Mouse (Mus musculus) intestine, postnatal 0 days (tissue): Measurements from ENCODE around the gene Olfr1513. TPM values are rescaled to one million over a fixed set of nuclear protein-coding genes. Genes with fewer than 3 reads are reported as not detected.
A peak's percentile ranks its signal among the peaks of the same experiment; 100 is the strongest.

Experiments
- ATAC-seq: fragments of 200-750 bp; cut with Nextera tagmentation; 2 replicates; pipeline ENCODE4 v1.8.0; 2017; ENCODE audit warnings: mild to moderate bottlenecking, moderate TSS enrichment, moderate library complexity
- H3K27ac ChIP-seq: fragments of 300-500 bp; sonication (generic); 2 replicates; pipeline ENCODE4 v1.5.1; 2014; ENCODE audit warnings: mild to moderate bottlenecking, low read depth, low read length, moderate library complexity
- H3K27me3 ChIP-seq: fragments of 300-500 bp; sonication (generic); replicated peaks from 2 replicates; pipeline ENCODE4 v1.6.1; 2014; ENCODE audit warnings: low read length, mixed read lengths; ENCODE audit not compliant: control insufficient read depth, insufficient read depth
- H3K36me3 ChIP-seq: fragments of 300-500 bp; sonication (generic); 2 replicates; pipeline ENCODE4 v1.6.1; 2014; ENCODE audit warnings: mild to moderate bottlenecking, moderate library complexity; ENCODE audit not compliant: control insufficient read depth, insufficient read depth
- H3K4me1 ChIP-seq: fragments of 300-500 bp; sonication (generic); replicated peaks from 2 replicates; pipeline ENCODE4 v1.6.1; 2014; ENCODE audit warnings: antibody characterized with exemption, low read length, mixed read lengths; ENCODE audit not compliant: control insufficient read depth, insufficient read depth
- H3K4me2 ChIP-seq: fragments of 300-500 bp; sonication (generic); replicated peaks from 2 replicates; pipeline ENCODE4 v1.6.1; 2014; ENCODE audit warnings: low read depth, mild to moderate bottlenecking, moderate library complexity
- H3K4me3 ChIP-seq: fragments of 300-500 bp; sonication (generic); 2 replicates; pipeline ENCODE4 v1.5.1; 2014; ENCODE audit warnings: low read depth, low read length
- H3K9ac ChIP-seq: fragments of 300-500 bp; sonication (generic); 2 replicates; pipeline ENCODE4 v1.6.1; 2014; ENCODE audit warnings: mild to moderate bottlenecking, low read depth, low read length
- H3K9me3 ChIP-seq: fragments of 300-500 bp; sonication (generic); 2 replicates; pipeline ENCODE4 v1.6.1; 2016; ENCODE audit warnings: mixed run types; ENCODE audit not compliant: control insufficient read depth
- CTCF ChIP-seq: sonication (generic); IDR thresholded peaks from 2 replicates; pipeline ENCODE4 v1.5.1; 2016; ENCODE audit warnings: low read depth, mild to moderate bottlenecking, control low read depth, antibody characterized with exemption, moderate library complexity
- WGBS: fragments of 180-500 bp; shearing (Covaris S2); extraction: QIAGEN DNeasy Blood & Tissue Kit; methylation state at CpG from one replicate; pipeline ENCODE4 v1.1.7; 2014; 5-methylcytosine and 5-hydroxymethylcytosine counted together
- polyA plus RNA-seq: library from polyadenylated mRNA; unstranded; fragments of >200 nt; fragmentation: Nextera tagmentation; extraction: Ambion mirVana; gene quantifications from 2 replicates; pipeline ENCODE4 v1.2.1, GENCODE M21; 2015

The Olfr1513 gene
- polyA plus RNA-seq, 1 experiment from 2014 or later: not detected

DNA sequence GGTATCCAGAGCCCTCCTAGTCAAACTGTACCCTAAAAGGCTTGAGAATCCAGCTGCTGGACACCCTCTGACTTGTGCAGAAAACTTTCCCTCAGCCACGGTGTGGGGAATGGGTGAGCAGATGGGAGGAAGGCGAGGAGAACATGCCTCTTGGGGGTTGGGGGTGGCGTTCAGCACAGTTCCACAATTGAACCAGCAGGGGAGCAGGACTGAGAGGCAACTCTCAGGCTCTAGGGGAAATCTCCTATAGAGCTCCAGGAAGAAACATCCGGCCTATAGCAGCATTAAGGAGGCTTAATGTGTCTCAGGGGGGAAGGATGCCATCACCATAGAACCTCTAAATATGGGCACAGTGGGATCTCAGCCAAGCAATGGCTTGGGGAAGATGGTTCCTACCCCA, 30.3 kb downstream of the Olfr1513 start:
- Histone ChIP-seq H3K4me1 (no peaks in the 10 kb centered on the region), H3K9me3 (no peaks in the 10 kb centered on the region), H3K36me3 (no peaks in the 10 kb centered on the region), H3K27ac (no peak overlapping the region), H3K27me3 (peaks cover 44% of the 10 kb centered on the region; the same call in 1 of the 2 replicates), H3K4me3 (no peak overlapping the region), H3K9ac (no peak overlapping the region), H3K4me2 (no peak overlapping the region)
- WGBS: 18% methylated on average over 4 of the region's 4 CpGs
- peak; percentile 54 for TF ChIP-seq CTCF
- 0 out of 2 replicates have a peak, but pooled peaks have one; percentile 33 for ATAC-seq

DNA sequence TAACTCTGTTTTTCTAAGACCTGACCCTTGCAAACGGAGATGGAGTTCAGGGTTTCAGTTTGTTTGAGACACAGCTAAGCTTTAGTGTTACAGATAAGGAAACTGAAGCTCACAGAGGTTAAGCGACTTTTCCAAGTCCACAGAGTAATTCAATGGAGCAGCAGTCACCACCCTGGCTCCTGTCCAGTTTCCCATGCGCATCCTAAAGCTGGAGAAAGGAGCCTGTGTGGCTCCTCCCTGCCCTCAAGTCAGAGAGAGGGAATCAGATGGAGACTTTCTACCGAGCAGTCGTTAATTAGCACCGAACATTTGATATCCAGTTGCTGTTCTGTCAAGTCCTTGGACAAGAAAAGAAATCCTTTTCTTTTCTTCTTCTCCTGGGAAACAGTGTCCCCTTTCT, 36.8 kb downstream of the Olfr1513 start:
- ATAC-seq: no peak
- Histone ChIP-seq H3K4me1 (no peaks in the 10 kb centered on the region), H3K4me2 (no peak overlapping the region), H3K27me3 (no peaks in the 10 kb centered on the region), H3K36me3 (no peaks in the 10 kb centered on the region), H3K9ac (no peak overlapping the region), H3K9me3 (no peaks in the 10 kb centered on the region), H3K27ac (no peak overlapping the region), H3K4me3 (no peak overlapping the region)
- no peak for TF ChIP-seq CTCF
- WGBS: 55% methylated on average over 6 of the region's 6 CpGs

DNA sequence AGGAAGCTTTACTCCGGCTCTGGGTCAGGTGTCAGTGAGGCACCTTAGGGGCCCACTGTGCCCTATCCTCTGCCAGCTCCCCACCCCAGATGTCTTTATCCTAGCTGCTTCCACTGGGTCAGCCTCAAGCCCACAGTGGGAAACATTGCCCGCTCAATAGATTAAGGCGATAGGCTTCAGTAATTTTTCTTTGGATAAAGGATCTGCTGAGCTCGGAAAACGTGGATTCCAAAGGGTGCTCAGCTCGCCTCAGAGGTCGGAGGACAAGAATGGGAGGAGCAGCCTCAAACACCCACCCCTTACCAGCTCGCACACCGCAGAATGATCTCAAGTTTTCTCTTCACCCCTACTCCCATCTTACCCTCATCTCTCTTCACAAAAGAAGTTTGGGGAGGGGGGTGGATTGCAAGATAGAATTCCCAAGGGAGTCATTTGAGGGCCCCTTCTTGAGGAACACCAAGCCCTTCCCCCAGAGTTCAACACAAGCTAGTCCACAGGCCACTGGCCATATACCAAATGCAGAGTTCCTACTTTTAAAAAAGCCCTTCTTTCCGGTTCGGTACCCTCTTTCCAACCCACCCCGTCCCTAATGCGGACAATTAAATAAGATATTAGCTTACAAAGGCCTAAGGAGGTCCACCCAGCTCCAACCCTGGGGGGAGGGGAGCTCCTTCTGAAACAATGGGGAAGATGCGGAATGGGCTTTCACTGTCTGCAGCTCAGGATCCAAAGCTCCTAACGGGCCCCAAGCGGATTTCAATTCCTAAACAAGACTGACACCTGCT, 39.6 kb downstream of the Olfr1513 start:
- peak; percentile 58 for ATAC-seq
- H3K36me3 ChIP-seq: peaks cover 9% of the 10 kb centered on the region
- no peaks in the 10 kb centered on the region for H3K4me1 ChIP-seq
- peak overlapping the region; percentile 62 for H3K9ac ChIP-seq
- H3K27ac ChIP-seq: peak overlapping the region; percentile 46; the same call in 1 of the 2 replicates
- H3K27me3 ChIP-seq: no peaks in the 10 kb centered on the region
- 18% methylated on average over 16 of the region's 16 CpGs for WGBS
- H3K4me2 ChIP-seq: peak overlapping the region; percentile 95
- no peak for TF ChIP-seq CTCF
- H3K4me3 ChIP-seq: peak overlapping the region; percentile 77
- H3K9me3 ChIP-seq: no peaks in the 10 kb centered on the region

DNA sequence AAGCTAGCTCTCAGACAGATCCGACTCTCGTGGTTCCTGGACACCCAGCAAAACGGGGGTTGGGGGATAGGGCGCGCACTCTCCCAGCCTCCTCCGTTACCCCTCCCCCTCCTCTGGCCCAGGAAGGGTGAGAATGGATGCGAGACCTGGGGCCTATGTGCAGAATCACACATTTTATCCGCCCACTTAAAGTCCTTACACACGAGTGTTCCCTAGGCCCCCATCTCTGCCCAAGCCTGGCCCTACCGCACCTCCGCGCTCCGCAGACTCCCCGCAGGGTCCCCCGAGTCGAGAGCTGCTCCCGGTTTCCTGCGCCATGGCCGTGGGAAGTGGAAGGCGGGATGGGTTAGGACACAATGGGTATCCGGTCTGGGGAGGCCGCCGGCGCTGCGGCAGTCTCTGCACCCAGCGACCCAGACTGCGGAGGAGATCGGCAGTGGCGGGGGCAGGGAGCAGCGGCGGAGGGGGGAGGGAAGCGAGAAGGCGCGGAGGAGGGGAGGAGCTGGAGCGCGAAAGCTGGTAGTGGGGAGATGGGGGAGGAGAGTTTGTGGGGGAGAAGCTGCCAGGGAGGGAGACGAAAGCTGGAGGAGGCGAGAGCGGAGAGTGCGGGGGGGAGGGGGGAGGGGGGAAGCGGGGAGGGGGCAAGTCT, 40.3 kb downstream of the Olfr1513 start:
- Histone ChIP-seq H3K9me3 (no peaks in the 10 kb centered on the region), H3K27ac (peak overlapping the region; percentile 46), H3K9ac (peak overlapping the region; percentile 62), H3K36me3 (peaks cover 9% of the 10 kb centered on the region), H3K4me1 (no peaks in the 10 kb centered on the region), H3K27me3 (no peaks in the 10 kb centered on the region), H3K4me2 (peak overlapping the region; percentile 95), H3K4me3 (peak overlapping the region; percentile 77)
- TF ChIP-seq CTCF: no peak
- peak; percentile 55 for ATAC-seq
- WGBS: under 1% methylated on average over 35 of the region's 41 CpGs

DNA sequence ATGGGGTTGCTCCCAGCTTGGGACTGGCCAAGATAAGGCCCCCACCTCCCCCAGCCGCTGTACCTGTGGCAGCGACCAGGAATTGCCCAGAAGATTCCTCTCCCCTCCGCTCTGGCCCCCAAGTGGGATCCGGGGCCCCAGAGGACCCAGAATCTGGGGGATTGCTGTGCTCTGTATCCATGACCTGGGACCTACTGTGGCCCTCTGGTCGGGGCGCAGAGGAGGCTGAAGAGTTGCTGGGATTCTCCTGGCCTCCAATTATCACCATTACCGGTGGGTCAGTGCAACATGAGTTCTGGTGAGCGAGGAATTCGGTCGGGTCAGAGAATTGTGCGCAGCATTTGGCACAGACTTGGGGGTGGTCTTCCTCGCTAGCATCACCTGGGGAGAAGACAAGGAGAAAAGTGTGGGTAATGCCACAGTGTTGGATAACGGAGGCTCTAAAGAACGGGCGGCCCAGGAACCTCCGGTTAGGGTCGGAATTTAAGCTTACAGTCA, 40.9 kb downstream of the Olfr1513 start:
- Histone ChIP-seq H3K36me3 (peaks cover 9% of the 10 kb centered on the region), H3K27ac (0 out of 2 replicates have a peak overlapping the region, but pooled peaks have one; percentile 46), H3K9me3 (no peaks in the 10 kb centered on the region), H3K4me1 (no peaks in the 10 kb centered on the region), H3K4me2 (peak overlapping the region; percentile 95), H3K9ac (peak overlapping the region; percentile 62), H3K27me3 (no peaks in the 10 kb centered on the region), H3K4me3 (peak overlapping the region; percentile 77)
- WGBS: 9% methylated on average over 17 of the region's 17 CpGs
- TF ChIP-seq CTCF: no peak
- no peak for ATAC-seq

DNA sequence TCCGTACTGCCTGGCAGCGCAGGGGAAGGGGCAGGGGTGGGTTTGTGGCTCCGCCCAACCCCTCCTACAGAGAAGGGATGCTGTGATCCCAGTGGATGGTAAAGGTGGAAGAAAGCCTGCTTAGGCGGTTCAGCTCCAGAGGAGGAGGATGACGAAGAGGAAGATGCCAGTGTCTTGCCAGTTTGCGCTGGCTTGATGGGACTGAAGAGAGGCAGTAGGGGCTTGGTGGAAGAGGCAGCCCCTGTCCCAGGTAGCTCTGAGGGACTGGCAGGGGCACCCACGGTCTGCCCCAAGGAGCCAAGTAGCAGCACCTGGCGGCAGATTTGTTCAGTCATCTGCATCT, 41.4 kb downstream of the Olfr1513 start:
- 61% methylated on average over 8 of the region's 8 CpGs for WGBS
- Histone ChIP-seq H3K4me2 (no peak overlapping the region), H3K27ac (no peak overlapping the region), H3K9ac (no peak overlapping the region), H3K4me1 (no peaks in the 10 kb centered on the region), H3K4me3 (no peak overlapping the region), H3K27me3 (no peaks in the 10 kb centered on the region), H3K36me3 (peaks cover 9% of the 10 kb centered on the region), H3K9me3 (no peaks in the 10 kb centered on the region)
- ATAC-seq: no peak
- TF ChIP-seq CTCF: no peak
